Mouse (Mus musculus) lung, postnatal 36 days (tissue): ENCODE measurements around the gene Mettl26.
A peak's percentile ranks its signal among the peaks of the same experiment; 100 is the strongest.

Source experiments
- DNase-seq: peaks from one replicate; pipeline ENCODE4 v3.0.0; 2022; ENCODE audit warnings: mixed read lengths

Mettl26 gene

GRCm38 (mm10) chr17:25874721-25875170 is at the start of gene Mettl26:
Gene Mettl26 (plus strand): TSS chr17:25875074.
- DNase-seq = peak; percentile 98

DNA sequence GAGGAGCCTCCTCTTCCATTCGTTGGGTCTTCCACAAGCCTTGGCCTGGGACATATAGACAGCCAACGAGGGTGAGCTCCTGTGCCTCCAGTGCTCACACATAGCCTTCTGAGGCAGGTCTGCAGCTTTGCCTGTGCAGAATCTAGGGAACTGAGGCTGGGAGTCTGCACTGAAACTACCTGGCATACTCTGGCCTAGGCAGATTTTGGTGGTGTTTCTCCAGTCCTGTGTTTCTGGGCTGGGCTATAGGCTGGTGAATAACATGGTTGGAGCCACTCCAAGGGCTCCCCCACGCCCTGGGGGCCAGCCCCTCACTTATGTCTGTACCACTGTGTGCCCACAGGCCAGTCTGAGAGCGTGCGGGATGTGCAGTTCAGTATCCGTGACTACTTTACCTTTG is 49.6 kb upstream of the Mettl26 start:
- DNase-seq = no peak

DNA sequence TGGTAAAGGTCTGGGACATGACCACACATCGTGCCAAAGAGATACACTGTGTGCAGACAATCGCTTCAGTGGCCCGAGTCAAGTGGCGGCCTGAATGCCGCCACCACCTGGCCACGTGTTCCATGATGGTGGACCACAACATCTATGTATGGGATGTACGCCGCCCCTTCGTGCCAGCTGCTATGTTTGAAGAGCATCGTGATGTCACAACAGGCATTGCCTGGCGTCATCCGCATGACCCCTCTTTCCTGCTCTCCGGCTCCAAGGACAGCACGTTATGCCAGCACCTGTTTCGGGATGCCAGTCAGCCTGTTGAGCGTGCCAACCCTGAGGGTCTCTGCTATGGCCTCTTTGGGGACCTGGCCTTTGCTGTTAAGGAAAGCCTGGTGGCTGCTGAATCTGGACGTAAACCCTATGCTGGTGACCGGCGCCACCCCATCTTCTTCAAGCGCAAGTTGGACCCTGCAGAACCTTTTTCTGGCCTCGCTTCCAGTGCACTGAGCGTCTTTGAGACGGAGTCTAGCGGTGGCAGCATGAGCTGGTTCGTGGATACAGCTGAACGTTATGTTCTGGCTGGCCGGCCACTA is 48.8 kb upstream of the Mettl26 start:
- DNase-seq = no peak

- no peak for DNase-seq
Measured at GRCm38 (mm10) chr17:25827011-25827410, 47.9 kb upstream of the Mettl26 start.

DNA sequence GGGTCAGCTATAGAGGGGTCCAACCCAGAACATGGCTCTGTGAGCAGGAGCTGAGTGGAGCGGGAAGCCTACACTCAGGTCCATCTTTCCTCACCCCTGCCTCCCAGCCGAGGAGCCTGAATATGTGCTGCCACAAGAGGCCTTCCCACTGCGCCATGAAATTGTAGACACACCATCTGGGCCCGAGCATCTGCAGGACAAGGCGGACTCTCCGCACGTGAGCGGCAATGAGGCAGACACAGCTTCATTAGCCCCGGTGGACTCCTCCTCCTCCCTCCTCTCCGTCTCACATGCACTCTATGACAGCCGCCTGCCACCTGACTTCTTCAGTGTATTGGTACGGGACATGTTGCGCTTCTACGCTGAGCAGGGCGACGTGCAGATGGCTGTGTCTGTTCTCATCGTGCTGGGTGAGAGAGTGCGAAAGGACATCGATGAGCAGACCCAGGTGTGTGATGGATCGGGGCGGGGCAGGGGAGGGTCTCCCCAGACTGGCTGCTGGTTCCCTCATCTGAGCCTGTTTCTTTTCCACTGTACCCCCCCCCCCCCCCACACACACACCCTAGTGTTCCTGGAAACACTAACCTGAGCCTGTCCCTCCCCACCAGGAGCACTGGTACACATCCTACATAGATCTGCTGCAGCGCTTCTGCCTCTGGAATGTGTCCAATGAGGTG is 47.2 kb upstream of the Mettl26 start:
- no peak for DNase-seq

DNA sequence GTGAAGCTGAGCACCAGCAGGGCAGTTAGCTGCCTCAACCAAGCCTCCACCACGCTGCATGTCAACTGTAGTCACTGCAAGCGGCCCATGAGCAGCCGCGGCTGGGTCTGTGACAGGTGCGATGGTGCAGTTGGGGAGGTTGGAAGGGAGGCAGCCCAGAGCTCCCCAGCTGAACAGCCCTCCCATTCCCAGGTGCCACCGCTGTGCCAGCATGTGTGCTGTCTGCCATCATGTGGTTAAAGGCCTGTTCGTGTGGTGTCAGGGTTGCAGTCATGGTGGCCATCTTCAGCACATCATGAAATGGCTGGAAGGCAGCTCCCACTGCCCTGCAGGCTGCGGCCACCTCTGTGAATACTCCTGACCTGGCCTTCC is 46.7 kb upstream of the Mettl26 start:
- DNase-seq = no peak

DNA sequence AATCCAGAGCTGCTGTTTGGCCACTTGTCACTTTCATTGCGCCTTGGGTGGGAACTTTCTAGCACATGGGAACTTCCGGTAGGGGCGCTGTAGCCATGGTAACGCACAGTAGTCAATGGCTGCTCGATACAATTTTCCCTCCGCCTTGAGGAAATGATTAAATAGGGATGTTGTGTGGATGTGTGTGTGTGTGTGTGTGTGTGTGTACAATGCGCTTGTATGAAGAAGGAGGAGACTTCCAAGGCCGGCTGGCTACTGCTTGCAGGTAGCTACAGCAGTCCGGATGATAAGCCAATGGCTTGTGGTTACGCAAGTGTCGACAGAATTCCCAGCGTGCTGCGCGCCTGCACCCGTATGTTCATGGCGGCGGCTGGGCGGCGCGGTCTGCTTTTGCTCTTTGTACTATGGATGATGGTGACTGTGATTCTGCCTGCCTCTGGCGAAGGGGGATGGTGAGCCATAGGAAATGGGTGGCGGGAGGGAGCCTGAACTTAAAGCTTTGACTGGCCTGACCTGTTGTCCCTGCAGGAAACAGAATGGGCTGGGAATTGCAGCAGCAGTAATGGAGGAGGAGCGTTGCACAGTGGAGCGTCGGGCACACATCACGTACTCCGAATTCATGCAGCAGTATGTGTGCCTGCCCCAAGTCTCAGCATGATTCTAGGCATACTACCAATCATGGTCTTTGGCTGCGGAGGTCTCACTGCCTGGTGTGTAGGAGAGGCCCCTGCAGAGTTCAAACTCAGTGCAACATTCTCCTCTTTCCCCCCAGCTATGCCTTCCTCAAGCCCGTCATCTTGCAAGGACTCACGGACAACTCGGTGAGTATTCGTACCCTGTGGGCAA is 45.9 kb upstream of the Mettl26 start, which contains the start of gene Jmjd8:
Gene Jmjd8, plus strand, starts transcription at position 156 of the 846 bp plus-strand sequence.
- DNase-seq = peak; percentile 83

GRCm38 (mm10) chr17:25829558-25830017 is 45.3 kb upstream of the Mettl26 start:
- DNase-seq = no peak

DNA sequence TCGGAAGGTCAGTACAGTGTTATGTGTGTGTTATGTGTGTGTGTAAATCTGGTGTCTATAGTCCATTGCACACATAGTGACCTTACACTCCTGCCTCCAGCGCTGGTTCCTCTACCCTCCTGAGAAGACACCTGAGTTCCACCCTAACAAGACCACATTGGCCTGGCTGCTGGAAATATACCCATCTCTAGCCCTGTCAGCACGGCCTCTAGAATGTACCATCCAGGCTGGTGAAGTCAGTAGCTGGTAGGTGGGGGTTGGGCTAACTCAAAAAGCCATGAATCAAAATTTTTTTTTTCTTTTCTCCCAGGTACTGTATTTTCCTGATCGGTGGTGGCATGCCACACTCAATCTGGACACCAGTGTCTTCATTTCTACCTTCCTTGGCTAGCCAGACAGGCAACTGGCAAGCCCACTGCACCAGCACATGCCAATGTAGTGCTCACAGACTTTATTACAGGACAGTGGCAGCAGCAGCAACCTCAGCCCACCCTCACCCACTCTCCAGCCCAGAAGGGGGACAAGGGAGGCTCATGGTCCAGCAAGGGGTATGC is 44.6 kb upstream of the Mettl26 start:
- no peak for DNase-seq

DNA sequence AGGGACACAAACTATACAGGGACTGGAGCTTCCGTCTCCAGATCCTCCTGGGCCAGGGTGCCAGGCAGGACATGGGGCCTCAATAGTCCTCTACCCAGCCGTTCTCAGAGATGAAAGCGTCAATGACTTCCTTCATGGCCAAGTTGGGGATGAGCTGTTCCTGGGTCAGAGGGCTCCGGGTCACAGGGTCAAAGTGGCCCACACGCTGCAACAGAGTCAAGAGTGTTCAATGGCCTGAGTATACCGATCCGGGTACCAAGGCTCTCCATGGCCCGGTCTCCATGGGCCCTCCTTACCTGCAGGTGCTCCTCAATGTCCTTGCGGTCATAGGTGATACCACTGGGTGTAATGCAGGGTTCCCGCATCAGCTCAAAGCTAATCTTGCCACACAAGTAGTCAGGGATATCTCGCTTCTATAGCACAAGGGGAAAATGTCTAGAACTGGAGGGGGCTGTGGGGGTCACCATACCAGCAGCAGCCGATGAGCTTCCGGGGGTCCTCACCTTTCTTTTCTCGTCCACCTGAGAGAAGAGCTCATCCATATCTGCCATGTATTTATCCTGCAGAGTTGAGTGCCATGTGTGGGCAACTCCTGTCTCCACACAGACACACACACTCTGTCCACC is 44.0 kb upstream of the Mettl26 start:
- no peak for DNase-seq

DNA sequence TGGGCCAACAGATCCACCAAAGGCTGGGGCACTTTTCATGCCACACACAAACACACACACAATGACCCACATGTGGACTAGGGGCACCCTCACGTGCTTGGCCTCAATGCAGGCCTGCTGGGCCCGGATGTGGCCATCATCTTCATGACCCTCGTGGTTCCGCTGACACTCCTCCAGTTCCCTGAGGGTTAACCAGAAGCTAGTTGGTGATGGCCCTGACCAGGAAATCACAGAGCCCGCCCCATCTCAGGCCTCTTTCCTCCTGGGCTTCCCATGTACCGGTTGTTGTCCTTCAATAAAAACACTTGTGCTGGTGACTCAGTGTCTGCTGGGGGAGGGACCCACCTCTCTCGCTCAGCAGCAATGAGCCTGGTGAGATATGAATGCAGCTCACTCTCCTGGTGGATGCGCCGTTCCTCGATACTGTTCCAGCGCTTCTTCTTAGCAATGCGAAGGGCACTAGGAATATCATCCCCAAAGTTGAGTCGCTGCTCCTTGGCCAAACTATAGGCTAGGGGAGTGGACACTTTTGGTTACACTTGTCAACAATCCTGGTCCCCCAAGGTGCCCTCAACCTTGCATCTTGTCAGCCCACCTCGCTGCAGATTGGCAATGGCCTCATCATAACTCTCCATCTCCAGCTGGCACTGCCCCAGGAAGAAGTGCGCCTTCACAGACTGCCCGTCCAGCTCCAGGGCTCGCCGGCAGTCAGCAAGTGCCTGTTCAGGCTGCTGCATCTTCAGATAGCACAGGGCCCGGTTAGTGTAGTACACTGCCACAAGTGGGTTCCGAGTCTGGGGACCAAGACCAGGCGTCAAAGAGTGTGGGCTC is 43.2 kb upstream of the Mettl26 start:
- DNase-seq = no peak

DNA sequence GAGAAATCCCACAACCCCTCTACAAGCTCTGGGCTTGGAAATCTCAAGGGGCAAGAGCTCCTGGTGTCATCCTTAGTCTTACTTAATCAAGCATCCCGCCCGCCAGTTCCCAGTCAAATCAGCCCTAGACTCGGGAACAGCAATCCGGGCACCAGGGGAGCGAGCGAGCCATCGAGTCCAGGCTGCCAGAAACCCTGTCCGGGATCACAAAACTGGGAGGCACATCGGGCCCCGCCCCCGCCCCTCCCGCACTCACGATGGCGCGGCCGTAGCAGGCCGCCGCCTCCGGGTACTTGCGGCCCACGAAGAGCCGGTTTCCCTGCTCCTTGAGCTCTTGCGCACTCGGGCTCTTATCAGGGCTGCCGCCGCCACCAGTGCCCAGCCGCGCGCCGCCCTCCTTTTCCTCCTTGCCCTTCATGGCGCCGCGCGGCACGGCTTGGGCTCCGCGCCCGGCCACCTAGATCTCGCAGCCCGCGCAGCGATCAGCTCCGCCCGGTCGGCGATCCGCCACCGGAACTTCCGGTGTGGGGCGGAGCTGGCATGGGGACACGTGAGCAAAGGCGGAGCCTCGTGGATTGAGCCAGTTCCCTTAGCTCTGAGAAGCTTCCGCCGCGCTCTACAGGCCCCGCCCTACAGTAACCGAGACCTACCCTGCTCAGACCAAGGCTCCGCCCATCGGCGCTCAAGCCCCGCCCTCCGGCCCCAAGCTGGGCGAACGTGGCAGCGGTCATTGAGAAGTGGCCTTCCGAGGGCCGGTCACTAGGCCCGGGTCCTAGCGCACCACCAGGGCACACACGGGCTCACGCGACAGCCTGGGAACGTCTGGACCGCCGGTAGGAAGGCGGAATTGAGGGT is 42.2 kb upstream of the Mettl26 start:
- DNase-seq = peak; percentile 100

- peak; percentile 94 for DNase-seq
Measured at GRCm38 (mm10) chr17:25833291-25833663, 41.6 kb upstream of the Mettl26 start, which contains the start of gene Stub1. Gene Stub1 (minus strand): TSS chr17:25833404.

GRCm38 (mm10) chr17:25833961-25834594 is 40.8 kb upstream of the Mettl26 start:
- DNase-seq = peak; percentile 23

DNA sequence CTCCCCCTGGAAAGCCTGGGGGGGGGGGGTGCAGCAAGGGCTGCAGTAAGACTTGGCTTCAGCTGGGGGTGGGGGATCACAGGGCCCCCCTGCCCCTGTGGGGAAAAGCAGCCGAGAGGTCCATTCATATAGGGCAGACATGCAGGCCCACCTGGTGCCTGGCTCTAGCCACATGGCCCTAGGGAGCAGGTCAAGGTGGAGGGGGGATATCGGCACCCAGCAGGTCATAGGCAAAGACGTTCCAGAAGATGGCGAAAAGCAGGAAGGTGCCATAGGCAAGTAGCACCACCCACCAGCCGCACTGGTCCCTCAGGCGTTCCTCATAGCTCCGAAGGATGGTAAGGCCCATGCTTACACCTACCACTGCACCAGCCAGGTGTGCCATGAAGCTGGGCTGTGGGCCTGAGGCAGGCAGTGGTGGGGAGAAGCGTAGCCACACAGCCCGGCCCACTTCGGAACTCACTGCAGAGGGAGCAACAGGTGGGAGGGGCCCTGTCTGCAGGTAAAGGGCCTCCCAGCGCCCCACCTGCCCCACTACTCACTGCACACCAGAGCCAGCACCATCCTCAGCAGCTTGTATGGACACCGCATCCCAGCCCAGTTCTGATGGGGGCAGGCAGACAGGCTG is 40.2 kb upstream of the Mettl26 start:
- DNase-seq = no peak

DNA sequence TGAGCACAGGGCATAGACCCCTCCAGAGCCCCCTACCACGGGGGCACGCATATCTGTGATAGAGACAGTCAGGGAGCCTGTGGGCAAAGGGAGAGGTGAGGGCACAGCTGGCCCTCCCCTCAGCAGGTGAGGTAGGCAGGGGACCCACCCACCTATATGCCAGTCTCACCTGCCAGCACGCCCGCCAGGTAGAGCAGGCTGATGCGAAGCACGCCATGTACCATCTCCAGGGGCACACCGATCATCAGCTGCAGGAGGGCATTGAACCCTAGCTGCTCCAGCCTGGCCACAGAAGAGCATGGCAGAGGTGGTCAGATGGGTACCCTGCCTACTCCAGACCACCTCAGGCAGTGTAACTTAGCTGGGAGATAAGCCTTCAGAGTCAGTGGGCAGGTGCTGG is 39.6 kb upstream of the Mettl26 start:
- DNase-seq = no peak

GRCm38 (mm10) chr17:25835816-25836215 is 39.1 kb upstream of the Mettl26 start:
- no peak for DNase-seq

DNA sequence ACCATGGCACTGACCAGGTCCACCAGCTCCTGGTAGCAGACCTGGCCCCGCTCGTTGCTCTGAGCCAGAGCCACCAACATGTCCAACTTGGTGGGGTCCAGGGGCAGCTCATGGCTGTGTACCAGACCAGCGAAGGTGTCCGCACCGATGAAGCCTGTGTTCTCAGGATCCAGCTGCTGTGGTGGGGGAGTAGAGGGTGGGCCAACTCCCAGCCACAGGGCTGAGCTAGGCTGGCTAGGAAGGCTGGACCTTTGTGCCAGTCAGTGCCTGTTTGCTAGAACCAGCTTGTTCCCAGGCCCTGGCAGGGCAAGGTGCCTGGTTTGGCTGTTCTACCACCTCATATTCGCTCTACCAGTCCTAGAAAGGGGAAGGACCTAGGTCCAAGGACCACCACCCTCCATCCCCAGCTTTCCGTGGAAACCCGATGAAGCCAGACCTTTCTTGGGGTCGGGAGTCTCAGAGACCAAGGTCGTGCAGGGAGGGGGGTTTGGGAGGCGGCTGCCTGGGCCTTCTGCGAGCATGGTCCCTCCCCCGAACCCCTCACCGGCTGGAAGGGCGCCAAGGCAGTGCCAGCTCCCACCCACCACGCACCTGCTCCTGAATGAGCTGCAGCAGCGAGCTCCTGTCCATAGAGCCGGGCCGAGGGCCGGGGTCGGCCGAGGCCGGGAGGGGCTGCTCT is 38.3 kb upstream of the Mettl26 start:
- DNase-seq = no peak

GRCm38 (mm10) chr17:25837076-25837410 is 37.8 kb upstream of the Mettl26 start, which contains the start of gene Rhbdl1:
Gene Rhbdl1 (minus strand): TSS chr17:25837295.
- peak; percentile 61 for DNase-seq
